Mouse (Mus musculus): ENCODE data around the gene Zfp457.

DNA sequence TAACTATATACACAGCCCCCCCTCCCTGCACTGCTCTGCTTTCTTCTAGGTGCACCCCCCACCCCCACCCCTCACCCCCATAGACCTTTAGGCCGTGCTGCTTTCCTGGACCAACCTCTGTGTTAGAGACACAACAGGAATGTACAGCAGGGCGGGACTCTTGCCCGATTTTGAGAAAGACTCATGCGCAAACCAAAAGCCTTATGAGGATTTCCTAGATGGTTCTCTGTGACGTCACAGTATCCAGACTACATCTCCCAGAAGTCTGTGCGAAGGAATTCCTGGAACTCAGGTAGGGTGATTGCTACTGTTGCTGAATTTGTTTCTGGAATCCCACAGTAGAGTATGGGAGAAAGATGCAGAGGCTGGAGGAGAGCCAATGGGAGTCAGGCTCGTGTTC, 28.0 kb downstream of the Zfp457 start, which contains the start of gene Zfp458:
- TF ChIP-seq CTCF (IDR thresholded peaks at IDR 0.05; ENCODE audit: low read depth, low read length) (no peak), POLR2A (IDR thresholded peaks at IDR 0.05; ENCODE audit: borderline replicate concordance, low read depth, low read length) (no peak)

Measured in bone marrow macrophage, adult 2 months (primary cell).